Mouse (Mus musculus) stomach, embryonic 16.5 days (tissue): ENCODE measurements around the gene Tiparp. TPM values are rescaled to one million over a fixed set of nuclear protein-coding genes. Genes with fewer than 3 reads are reported as not detected.

Source experiments
- ATAC-seq: fragments of 200-750 bp; cut with Nextera tagmentation; 2 replicates; pipeline ENCODE4 v1.8.0; 2017; ENCODE audit warnings: moderate number of reproducible peaks, moderate TSS enrichment; ENCODE audit not compliant: insufficient read depth, low FRiP score
- H3K27ac ChIP-seq: fragments of 300-500 bp; sonication (generic); 2 replicates; pipeline ENCODE4 v1.5.1; 2014; ENCODE audit warnings: low read length
- H3K27me3 ChIP-seq: fragments of 300-500 bp; sonication (generic); 2 replicates; pipeline ENCODE4 v1.6.1; 2014; ENCODE audit warnings: low read length, control low read depth, mixed read lengths; ENCODE audit not compliant: control insufficient read depth, insufficient read depth
- H3K36me3 ChIP-seq: fragments of 300-500 bp; sonication (generic); 2 replicates; pipeline ENCODE4 v1.6.1; 2014; ENCODE audit warnings: low read length; ENCODE audit not compliant: control insufficient read depth, insufficient read depth
- H3K4me1 ChIP-seq: fragments of 300-500 bp; sonication (generic); 2 replicates; pipeline ENCODE4 v1.6.1; 2014; ENCODE audit warnings: low read length, control low read depth, mixed read lengths; ENCODE audit not compliant: control insufficient read depth, insufficient read depth
- H3K4me2 ChIP-seq: fragments of 300-500 bp; sonication (generic); 2 replicates; pipeline ENCODE4 v1.6.1; 2014; ENCODE audit warnings: low read depth, low read length, mixed read lengths
- H3K4me3 ChIP-seq: fragments of 300-500 bp; sonication (generic); replicated peaks from 2 replicates; pipeline ENCODE4 v1.5.1; 2014; ENCODE audit warnings: mild to moderate bottlenecking, low read length
- H3K9ac ChIP-seq: fragments of 300-500 bp; sonication (generic); 2 replicates; pipeline ENCODE4 v1.6.1; 2014; ENCODE audit warnings: low read length
- H3K9me3 ChIP-seq: fragments of 300-500 bp; sonication (generic); replicated peaks from 2 replicates; pipeline ENCODE4 v1.6.1; 2016; ENCODE audit warnings: low read length, control low read depth; ENCODE audit not compliant: control insufficient read depth
- WGBS: fragments of 180-500 bp; shearing (Covaris S2); extraction: QIAGEN DNeasy Blood & Tissue Kit; methylation state at CpG from one replicate; pipeline ENCODE4 v1.1.7; 2014; 5-methylcytosine and 5-hydroxymethylcytosine counted together
- polyA plus RNA-seq: library from polyadenylated mRNA; unstranded; fragments of >200 nt; fragmentation: Nextera tagmentation; extraction: Ambion mirVana; gene quantifications from 2 replicates; pipeline ENCODE4 v1.2.1, GENCODE M21; 2015

The Tiparp gene
- polyA plus RNA-seq, 1 experiment from 2014 or later: 38.0 TPM

- Histone ChIP-seq H3K9me3 (no peaks in the 10 kb centered on the region), H3K27ac (no peak overlapping the region), H3K36me3 (no peaks in the 10 kb centered on the region; the same call in 1 of the 2 replicates), H3K27me3 (no peaks in the 10 kb centered on the region), H3K4me3 (no peak overlapping the region), H3K4me2 (no peak overlapping the region), H3K9ac (no peak overlapping the region), H3K4me1 (peaks cover 11% of the 10 kb centered on the region)
- WGBS: 67% methylated on average over 1 of the region's 1 CpGs
- no peak for ATAC-seq
Observed at GRCm38 (mm10) chr3:65537288-65537687, 9.1 kb downstream of the Tiparp start.

- H3K27ac ChIP-seq: no peak overlapping the region
- H3K9ac ChIP-seq: no peak overlapping the region
- no peak overlapping the region for H3K4me3 ChIP-seq
- WGBS: 71% methylated on average over 6 of the region's 6 CpGs
- H3K4me1 ChIP-seq: peaks cover 3% of the 10 kb centered on the region
- no peaks in the 10 kb centered on the region for H3K36me3 ChIP-seq
- H3K4me2 ChIP-seq: no peak overlapping the region
- ATAC-seq: no peak
- H3K27me3 ChIP-seq: no peaks in the 10 kb centered on the region
- no peaks in the 10 kb centered on the region for H3K9me3 ChIP-seq
Observed at GRCm38 (mm10) chr3:65540906-65541551, 12.8 kb downstream of the Tiparp start.

GRCm38 (mm10) chr3:65541552-65541935 is 13.3 kb downstream of the Tiparp start:
- ATAC-seq: no peak; the same call in 1 of the 2 replicates
- no peak overlapping the region for H3K4me3 ChIP-seq
- 28% methylated on average over 4 of the region's 4 CpGs for WGBS

GRCm38 (mm10) chr3:65549785-65550184 is 21.6 kb downstream of the Tiparp start:
- Histone ChIP-seq H3K27ac (no peak overlapping the region), H3K4me2 (no peak overlapping the region), H3K9ac (no peak overlapping the region), H3K9me3 (no peaks in the 10 kb centered on the region), H3K27me3 (no peaks in the 10 kb centered on the region), H3K36me3 (peaks cover 6% of the 10 kb centered on the region; the same call in 1 of the 2 replicates), H3K4me3 (no peak overlapping the region), H3K4me1 (no peaks in the 10 kb centered on the region)
- no peak for ATAC-seq
- WGBS: 66% methylated on average over 6 of the region's 6 CpGs

More at GRCm38 (mm10) chr3:65541552-65541935, 13.3 kb downstream of the Tiparp start:
- Histone ChIP-seq H3K36me3 (no peaks in the 10 kb centered on the region), H3K9me3 (no peaks in the 10 kb centered on the region), H3K27ac (no peak overlapping the region), H3K4me1 (peaks cover 3% of the 10 kb centered on the region), H3K4me2 (no peak overlapping the region), H3K9ac (no peak overlapping the region), H3K27me3 (no peaks in the 10 kb centered on the region)

- Histone ChIP-seq H3K9ac (no peak overlapping the region), H3K36me3 (peaks cover 6% of the 10 kb centered on the region; the same call in 1 of the 2 replicates), H3K9me3 (no peaks in the 10 kb centered on the region), H3K27ac (no peak overlapping the region), H3K4me2 (no peak overlapping the region), H3K27me3 (no peaks in the 10 kb centered on the region), H3K4me3 (no peak overlapping the region), H3K4me1 (no peaks in the 10 kb centered on the region)
- WGBS: 42% methylated on average over 5 of the region's 5 CpGs
- ATAC-seq: no peak
Observed at GRCm38 (mm10) chr3:65551065-65551464, 22.9 kb downstream of the Tiparp start.

- 91% methylated on average over 2 of the region's 2 CpGs for WGBS
- ATAC-seq: no peak
Observed at GRCm38 (mm10) chr3:65554633-65555032, 26.4 kb downstream of the Tiparp start.

GRCm38 (mm10) chr3:65558679-65559078 is 30.5 kb downstream of the Tiparp start:
- H3K9ac ChIP-seq: no peak overlapping the region
- 0 out of 2 replicates have a peak overlapping the region, but pooled peaks have one; percentile 40 for H3K27ac ChIP-seq
- no peaks in the 10 kb centered on the region for H3K27me3 ChIP-seq
- ATAC-seq: no peak
- no peak overlapping the region for H3K4me3 ChIP-seq
- H3K4me1 ChIP-seq: no peaks in the 10 kb centered on the region
- H3K9me3 ChIP-seq: no peaks in the 10 kb centered on the region
- no peak overlapping the region for H3K4me2 ChIP-seq
- WGBS: 85% methylated on average over 4 of the region's 4 CpGs
- 0 out of 2 replicates have a peak, but pooled peaks cover 4% of the 10 kb centered on the region for H3K36me3 ChIP-seq

More at GRCm38 (mm10) chr3:65554633-65555032, 26.4 kb downstream of the Tiparp start:
- H3K9me3 ChIP-seq: no peaks in the 10 kb centered on the region
- no peak overlapping the region for H3K4me2 ChIP-seq
- no peaks in the 10 kb centered on the region for H3K4me1 ChIP-seq
- H3K27me3 ChIP-seq: no peaks in the 10 kb centered on the region
- H3K4me3 ChIP-seq: no peak overlapping the region
- H3K36me3 ChIP-seq: peaks cover 6% of the 10 kb centered on the region; the same call in 1 of the 2 replicates
- no peak overlapping the region for H3K9ac ChIP-seq
- H3K27ac ChIP-seq: no peak overlapping the region

- no peak for ATAC-seq
- WGBS: 74% methylated on average over 9 of the region's 9 CpGs
Observed at GRCm38 (mm10) chr3:65562212-65562611, 34.0 kb downstream of the Tiparp start.

GRCm38 (mm10) chr3:65562694-65563093 is 34.5 kb downstream of the Tiparp start:
- no peak overlapping the region for H3K9ac ChIP-seq
- no peaks in the 10 kb centered on the region for H3K9me3 ChIP-seq
- peak overlapping the region; percentile 9; the same call in 1 of the 2 replicates for H3K27ac ChIP-seq
- H3K4me1 ChIP-seq: peaks cover 8% of the 10 kb centered on the region; the same call in 1 of the 2 replicates
- no peaks in the 10 kb centered on the region for H3K27me3 ChIP-seq
- no peak for ATAC-seq
- no peaks in the 10 kb centered on the region for H3K36me3 ChIP-seq
- no peak overlapping the region for H3K4me2 ChIP-seq
- no peak overlapping the region for H3K4me3 ChIP-seq
- WGBS: 78% methylated on average over 3 of the region's 3 CpGs

More at GRCm38 (mm10) chr3:65562212-65562611, 34.0 kb downstream of the Tiparp start:
- Histone ChIP-seq H3K4me3 (no peak overlapping the region), H3K9ac (no peak overlapping the region), H3K9me3 (no peaks in the 10 kb centered on the region), H3K36me3 (no peaks in the 10 kb centered on the region), H3K4me1 (peaks cover 8% of the 10 kb centered on the region; the same call in 1 of the 2 replicates), H3K27me3 (no peaks in the 10 kb centered on the region), H3K4me2 (no peak overlapping the region), H3K27ac (peak overlapping the region; percentile 9; the same call in 1 of the 2 replicates)
